Mouse (Mus musculus) heart, embryonic 16.5 days (tissue): ENCODE data around the gene Hipk1. TPM values are rescaled to one million over a fixed set of nuclear protein-coding genes. Genes with fewer than 3 reads are reported as not detected.
A peak's percentile ranks its signal among the peaks of the same experiment; 100 is the strongest.

Experiments
- ATAC-seq: fragments of 200-750 bp; cut with Nextera tagmentation; replicated peaks from 2 replicates; pipeline ENCODE4 v1.8.0; 2017; ENCODE audit warnings: moderate number of reproducible peaks; ENCODE audit not compliant: insufficient read depth, low FRiP score; ENCODE audit errors: extremely low read depth
- H3K27ac ChIP-seq: fragments of 300-500 bp; sonication (generic); 2 replicates; pipeline ENCODE4 v1.5.1; 2014; ENCODE audit warnings: mild to moderate bottlenecking, low read length, control low read depth, moderate library complexity
- H3K27me3 ChIP-seq: fragments of 300-500 bp; sonication (generic); 2 replicates; pipeline ENCODE4 v1.6.1; 2014; ENCODE audit warnings: low read length, mixed read lengths; ENCODE audit not compliant: control insufficient read depth, insufficient read depth
- H3K36me3 ChIP-seq: fragments of 300-500 bp; sonication (generic); 2 replicates; pipeline ENCODE4 v1.6.1; 2014; ENCODE audit not compliant: control insufficient read depth, insufficient read depth
- H3K4me1 ChIP-seq: fragments of 300-500 bp; sonication (generic); 2 replicates; pipeline ENCODE4 v1.6.1; 2014; ENCODE audit warnings: low read length, mixed read lengths; ENCODE audit not compliant: control insufficient read depth, insufficient read depth
- H3K4me2 ChIP-seq: fragments of 300-500 bp; sonication (generic); 2 replicates; pipeline ENCODE4 v1.6.1; 2014; ENCODE audit warnings: low read depth, mild to moderate bottlenecking, control low read depth, low read length
- H3K4me3 ChIP-seq: fragments of 300-500 bp; sonication (generic); 2 replicates; pipeline ENCODE4 v1.5.1; 2014; ENCODE audit warnings: mild to moderate bottlenecking, control low read depth, low read length
- H3K9ac ChIP-seq: fragments of 300-500 bp; sonication (generic); 2 replicates; pipeline ENCODE4 v1.6.1; 2014; ENCODE audit warnings: low read length, control low read depth
- H3K9me3 ChIP-seq: fragments of 300-500 bp; sonication (generic); replicated peaks from 2 replicates; pipeline ENCODE4 v1.6.1; 2016; ENCODE audit warnings: low read length; ENCODE audit not compliant: control insufficient read depth
- WGBS: fragments of 180-500 bp; shearing (Covaris S2); extraction: QIAGEN DNeasy Blood & Tissue Kit; methylation state at CpG from one replicate; pipeline ENCODE4 v1.1.7; 2014; 5-methylcytosine and 5-hydroxymethylcytosine counted together
- polyA plus RNA-seq: library from polyadenylated mRNA; unstranded; fragments of >200 nt; fragmentation: Nextera tagmentation; extraction: Ambion mirVana; gene quantifications from 2 replicates; pipeline ENCODE4 v1.2.1, GENCODE M21; 2015

The Hipk1 gene
- polyA plus RNA-seq, 1 experiment from 2014 or later = 11.6 TPM

DNA sequence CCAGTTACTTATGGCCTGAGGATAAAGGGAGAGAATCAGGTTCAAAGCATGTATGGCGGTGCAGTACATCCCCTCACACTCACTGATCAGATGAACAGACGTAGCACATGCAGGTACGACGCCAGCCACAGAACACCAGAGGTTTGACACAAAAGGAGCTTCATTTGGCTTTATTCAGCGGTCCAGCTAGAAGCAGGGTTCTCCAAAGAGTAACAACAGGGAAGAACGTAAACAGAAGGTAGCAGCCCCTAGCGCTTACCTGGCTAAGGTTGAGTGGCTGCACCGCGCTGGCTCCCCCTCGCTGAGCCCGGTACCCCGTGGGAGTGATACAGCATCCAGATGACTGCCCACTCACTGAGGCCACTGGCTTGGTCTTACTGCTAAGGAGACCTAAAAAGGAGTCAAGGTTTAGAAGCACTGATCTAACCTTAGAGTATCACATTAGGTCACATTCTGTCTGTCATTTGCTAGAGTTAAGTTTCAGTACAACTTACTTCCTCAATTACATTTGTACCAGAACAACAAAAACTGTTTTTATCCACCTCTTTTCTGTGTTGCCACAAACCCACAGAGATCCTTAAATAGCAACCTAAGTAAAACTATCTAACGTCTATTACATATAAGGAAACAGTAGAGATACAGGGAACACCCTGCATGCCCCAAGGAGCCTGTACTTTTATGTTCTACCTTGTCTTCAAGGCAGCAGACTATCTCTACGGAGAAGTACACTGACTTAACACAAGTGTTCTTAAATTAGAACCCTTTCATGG is 46.2 kb downstream of the Hipk1 start:
- H3K4me2 ChIP-seq = no peak overlapping the region
- 84% methylated on average over 14 of the region's 14 CpGs for whole genome bisulfite sequencing
- no peaks in the 10 kb centered on the region for H3K4me1 ChIP-seq
- H3K9ac ChIP-seq = no peak overlapping the region
- no peak overlapping the region for H3K27ac ChIP-seq
- H3K27me3 ChIP-seq = no peaks in the 10 kb centered on the region
- peaks cover 63% of the 10 kb centered on the region for H3K36me3 ChIP-seq
- no peaks in the 10 kb centered on the region for H3K9me3 ChIP-seq
- H3K4me3 ChIP-seq = no peak overlapping the region
- no peak for ATAC-seq

DNA sequence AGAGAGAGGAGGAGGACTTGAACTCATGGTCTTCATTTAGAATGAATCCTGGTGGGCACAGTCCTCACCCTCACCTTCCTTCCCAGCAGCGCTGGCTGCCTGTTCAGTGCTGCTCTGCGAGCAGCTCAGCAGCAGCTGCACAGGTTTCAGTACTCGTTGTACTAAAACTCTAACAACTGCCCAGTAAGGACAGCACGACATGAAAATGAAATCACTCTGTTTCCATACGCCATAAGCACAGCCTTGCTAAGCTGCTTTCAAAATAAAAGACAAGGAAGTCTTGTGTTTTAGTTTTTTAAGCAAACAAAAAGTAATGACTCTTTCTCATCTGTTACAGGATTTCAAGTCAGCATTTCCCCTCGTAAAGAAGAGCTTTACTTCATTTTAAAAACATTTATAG is 48.2 kb downstream of the Hipk1 start:
- no peak overlapping the region for H3K27ac ChIP-seq
- H3K4me3 ChIP-seq = no peak overlapping the region
- no peak overlapping the region for H3K9ac ChIP-seq
- 87% methylated on average over 6 of the region's 6 CpGs for WGBS
- no peaks in the 10 kb centered on the region for H3K27me3 ChIP-seq
- no peak for ATAC-seq
- H3K4me1 ChIP-seq = peaks cover 5% of the 10 kb centered on the region; the same call in 1 of the 2 replicates
- no peaks in the 10 kb centered on the region for H3K9me3 ChIP-seq
- peaks cover 44% of the 10 kb centered on the region for H3K36me3 ChIP-seq
- no peak overlapping the region for H3K4me2 ChIP-seq

DNA sequence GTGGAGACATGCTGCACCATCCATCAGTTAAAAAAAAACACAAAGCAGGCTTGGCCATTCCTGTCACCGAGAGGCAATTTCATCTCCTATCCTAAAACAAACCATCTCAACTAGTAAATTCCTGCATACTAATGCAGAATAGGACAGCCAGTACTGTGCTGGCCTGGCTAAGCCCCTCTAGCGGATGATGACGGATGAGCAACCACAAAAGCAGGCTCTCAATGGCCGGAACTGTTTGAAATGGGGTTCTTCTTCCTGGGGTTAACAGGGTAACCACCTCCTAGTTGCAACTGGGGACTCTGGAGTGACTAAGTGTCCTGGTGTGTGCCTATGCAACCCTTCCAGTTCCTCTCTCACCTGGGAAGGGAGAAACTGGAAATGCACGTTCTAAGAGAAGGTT is 51.0 kb downstream of the Hipk1 start:
- WGBS = 59% methylated on average over 5 of the region's 5 CpGs
- peaks cover 27% of the 10 kb centered on the region for H3K36me3 ChIP-seq
- no peak overlapping the region for H3K9ac ChIP-seq
- no peaks in the 10 kb centered on the region for H3K9me3 ChIP-seq
- H3K4me2 ChIP-seq = no peak overlapping the region
- H3K4me3 ChIP-seq = no peak overlapping the region
- no peak for ATAC-seq
- H3K27ac ChIP-seq = no peak overlapping the region
- no peaks in the 10 kb centered on the region for H3K27me3 ChIP-seq
- H3K4me1 ChIP-seq = peaks cover 33% of the 10 kb centered on the region

GRCm38 (mm10) chr3:103739329-103739728 is 52.0 kb downstream of the Hipk1 start, which contains the start of gene Gm10964:
TSS of gene Gm10964 (plus strand) at chr3:103739366.
- Histone ChIP-seq H3K27me3 (no peaks in the 10 kb centered on the region), H3K27ac (peak within 1 kb of the TSS; percentile 88), H3K4me1 (peaks cover 44% of the 10 kb centered on the region), H3K4me3 (peak within 1 kb of the TSS; percentile 43), H3K9me3 (no peaks in the 10 kb centered on the region), H3K9ac (peak within 1 kb of the TSS; percentile 57), H3K36me3 (peaks cover 18% of the 10 kb centered on the region), H3K4me2 (peak within 1 kb of the TSS; percentile 74)
- 73% methylated on average over 1 of the region's 1 CpGs for WGBS
- ATAC-seq = no peak

- WGBS = under 1% methylated on average over 18 of the region's 18 CpGs
- ATAC-seq = peak; percentile 88
- H3K4me1 ChIP-seq = peaks cover 52% of the 10 kb centered on the region
- H3K27ac ChIP-seq = peak within 1 kb of the TSS; percentile 88
- no peaks in the 10 kb centered on the region for H3K9me3 ChIP-seq
- peaks cover 6% of the 10 kb centered on the region for H3K36me3 ChIP-seq
- peak within 1 kb of the TSS; percentile 57 for H3K9ac ChIP-seq
- H3K27me3 ChIP-seq = no peaks in the 10 kb centered on the region
- H3K4me3 ChIP-seq = peak within 1 kb of the TSS; percentile 43
- peak within 1 kb of the TSS; percentile 74 for H3K4me2 ChIP-seq
These were observed 53.4 kb downstream of the Hipk1 start, which contains the start of gene Olfml3 for GRCm38 (mm10) chr3:103737778-103738571. TSS of gene Olfml3 (minus strand) at chr3:103738001.

GRCm38 (mm10) chr3:103737061-103737754 is 54.2 kb downstream of the Hipk1 start:
- Histone ChIP-seq H3K4me2 (peak overlapping the region; percentile 74), H3K27me3 (no peaks in the 10 kb centered on the region), H3K36me3 (peaks cover 4% of the 10 kb centered on the region), H3K4me3 (peak overlapping the region; percentile 43), H3K9me3 (no peaks in the 10 kb centered on the region), H3K9ac (peak overlapping the region; percentile 57), H3K27ac (peak overlapping the region; percentile 88), H3K4me1 (peaks cover 52% of the 10 kb centered on the region)
- WGBS = 21% methylated on average over 16 of the region's 16 CpGs
- ATAC-seq = peak; percentile 7; the same call in 1 of the 2 replicates

GRCm38 (mm10) chr3:103735776-103736600 is 55.4 kb downstream of the Hipk1 start:
- H3K4me1 ChIP-seq = peaks cover 52% of the 10 kb centered on the region
- ATAC-seq = 0 out of 2 replicates have a peak, but pooled peaks have one; percentile 7
- H3K9ac ChIP-seq = peak overlapping the region; percentile 57
- peak overlapping the region; percentile 74 for H3K4me2 ChIP-seq
- peak overlapping the region; percentile 88 for H3K27ac ChIP-seq
- H3K9me3 ChIP-seq = peaks cover 3% of the 10 kb centered on the region; the same call in 1 of the 2 replicates
- peak overlapping the region; percentile 43 for H3K4me3 ChIP-seq
- WGBS = 51% methylated on average over 28 of the region's 28 CpGs
- H3K27me3 ChIP-seq = no peaks in the 10 kb centered on the region
- no peaks in the 10 kb centered on the region for H3K36me3 ChIP-seq
